Mouse (Mus musculus) forebrain, embryonic 13.5 days (tissue): ENCODE data around the gene Btbd8. TPM values are rescaled to one million over a fixed set of nuclear protein-coding genes. Genes with fewer than 3 reads are reported as not detected.
A peak's percentile ranks its signal among the peaks of the same experiment; 100 is the strongest.

Source experiments
- ATAC-seq: fragments of 200-750 bp; cut with Nextera tagmentation; 2 replicates; pipeline ENCODE4 v1.8.0; 2017
- H3K27ac ChIP-seq: fragments of 300-500 bp; sonication (generic); 2 replicates; pipeline ENCODE4 v1.5.1; 2015; ENCODE audit warnings: inconsistent platforms, mild to moderate bottlenecking, moderate library complexity
- H3K27me3 ChIP-seq: fragments of 300-500 bp; sonication (generic); 2 replicates; pipeline ENCODE4 v1.6.1; 2015; ENCODE audit warnings: mild to moderate bottlenecking, inconsistent platforms
- H3K36me3 ChIP-seq: fragments of 300-500 bp; sonication (generic); 2 replicates; pipeline ENCODE4 v1.6.1; 2015; ENCODE audit warnings: mild to moderate bottlenecking, inconsistent platforms; ENCODE audit not compliant: poor library complexity, severe bottlenecking
- H3K4me1 ChIP-seq: fragments of 300-500 bp; sonication (generic); 2 replicates; pipeline ENCODE4 v1.6.1; 2015; ENCODE audit warnings: inconsistent platforms
- H3K4me2 ChIP-seq: fragments of 300-500 bp; sonication (generic); 2 replicates; pipeline ENCODE4 v1.6.1; 2015; ENCODE audit warnings: inconsistent platforms, mild to moderate bottlenecking, moderate library complexity
- H3K4me3 ChIP-seq: fragments of 300-500 bp; sonication (generic); 2 replicates; pipeline ENCODE4 v1.5.1; 2015; ENCODE audit warnings: mild to moderate bottlenecking, inconsistent platforms
- H3K9ac ChIP-seq: fragments of 300-500 bp; sonication (generic); 2 replicates; pipeline ENCODE4 v1.6.1; 2015; ENCODE audit warnings: mild to moderate bottlenecking, inconsistent platforms
- H3K9me3 ChIP-seq: fragments of 300-500 bp; sonication (generic); replicated peaks from 2 replicates; pipeline ENCODE4 v1.6.1; 2016; ENCODE audit warnings: inconsistent platforms
- WGBS: fragments of 180-500 bp; shearing (Covaris S2); methylation state at CpG from one replicate; pipeline ENCODE4 v1.1.7; 2015; 5-methylcytosine and 5-hydroxymethylcytosine counted together
- polyA plus RNA-seq: library from polyadenylated mRNA; unstranded; fragments of >200 nt; fragmentation: Nextera tagmentation; extraction: Ambion mirVana; gene quantifications from 2 replicates; pipeline ENCODE4 v1.2.1, GENCODE M21; 2015

Btbd8 gene
- polyA plus RNA-seq, 1 experiment from 2014 or later, result 14.5 TPM

- 96% methylated on average over 4 of the region's 4 CpGs for WGBS
These were observed 24.6 kb downstream of the Btbd8 start for GRCm38 (mm10) chr5:107462147-107463076.

GRCm38 (mm10) chr5:107466501-107466900 lies 28.7 kb downstream of the Btbd8 start:
- 27% methylated on average over 5 of the region's 5 CpGs for WGBS
- H3K9me3 ChIP-seq, result no peaks in the 10 kb centered on the region
- no peak overlapping the region for H3K27ac ChIP-seq
- ATAC-seq, result no peak
- no peak overlapping the region for H3K4me3 ChIP-seq
- H3K36me3 ChIP-seq, result peaks cover 8% of the 10 kb centered on the region; the same call in 1 of the 2 replicates
- no peak overlapping the region for H3K4me2 ChIP-seq
- no peak overlapping the region for H3K9ac ChIP-seq
- no peaks in the 10 kb centered on the region for H3K4me1 ChIP-seq
- no peaks in the 10 kb centered on the region for H3K27me3 ChIP-seq

More at GRCm38 (mm10) chr5:107462147-107463076, 24.6 kb downstream of the Btbd8 start:
- no peak overlapping the region for H3K4me3 ChIP-seq
- no peaks in the 10 kb centered on the region for H3K27me3 ChIP-seq
- H3K27ac ChIP-seq, result no peak overlapping the region
- H3K4me2 ChIP-seq, result no peak overlapping the region
- no peaks in the 10 kb centered on the region for H3K36me3 ChIP-seq
- no peaks in the 10 kb centered on the region for H3K4me1 ChIP-seq
- no peaks in the 10 kb centered on the region for H3K9me3 ChIP-seq
- no peak overlapping the region for H3K9ac ChIP-seq
- no peak for ATAC-seq

GRCm38 (mm10) chr5:107467098-107467497 lies 29.3 kb downstream of the Btbd8 start:
- WGBS, result 75% methylated on average over 4 of the region's 4 CpGs
- no peak overlapping the region for H3K4me3 ChIP-seq
- H3K36me3 ChIP-seq, result peaks cover 8% of the 10 kb centered on the region; the same call in 1 of the 2 replicates
- no peaks in the 10 kb centered on the region for H3K4me1 ChIP-seq
- ATAC-seq, result no peak
- no peaks in the 10 kb centered on the region for H3K27me3 ChIP-seq
- H3K4me2 ChIP-seq, result no peak overlapping the region
- no peak overlapping the region for H3K9ac ChIP-seq
- no peaks in the 10 kb centered on the region for H3K9me3 ChIP-seq
- no peak overlapping the region for H3K27ac ChIP-seq

- no peak overlapping the region for H3K4me3 ChIP-seq
- H3K9ac ChIP-seq, result no peak overlapping the region
- peaks cover 16% of the 10 kb centered on the region for H3K36me3 ChIP-seq
- WGBS, result 87% methylated on average over 10 of the region's 10 CpGs
- no peak overlapping the region for H3K27ac ChIP-seq
- H3K27me3 ChIP-seq, result no peaks in the 10 kb centered on the region
- ATAC-seq, result no peak
- H3K9me3 ChIP-seq, result no peaks in the 10 kb centered on the region
- H3K4me2 ChIP-seq, result no peak overlapping the region
- no peaks in the 10 kb centered on the region for H3K4me1 ChIP-seq
These were observed 33.0 kb downstream of the Btbd8 start for GRCm38 (mm10) chr5:107470600-107471329.

- WGBS, result 96% methylated on average over 2 of the region's 2 CpGs
- ATAC-seq, result no peak
- no peaks in the 10 kb centered on the region for H3K9me3 ChIP-seq
- H3K4me1 ChIP-seq, result no peaks in the 10 kb centered on the region
- H3K9ac ChIP-seq, result no peak overlapping the region
- no peaks in the 10 kb centered on the region for H3K27me3 ChIP-seq
- H3K4me2 ChIP-seq, result no peak overlapping the region
- no peak overlapping the region for H3K4me3 ChIP-seq
- H3K36me3 ChIP-seq, result peaks cover 3% of the 10 kb centered on the region
- no peak overlapping the region for H3K27ac ChIP-seq
These were observed 42.4 kb downstream of the Btbd8 start for GRCm38 (mm10) chr5:107480194-107480593.

GRCm38 (mm10) chr5:107488996-107489395 lies 51.2 kb downstream of the Btbd8 start:
- Histone ChIP-seq H3K4me2 (no peak overlapping the region), H3K9ac (no peak overlapping the region), H3K9me3 (no peaks in the 10 kb centered on the region), H3K27ac (no peak overlapping the region), H3K27me3 (no peaks in the 10 kb centered on the region), H3K4me1 (no peaks in the 10 kb centered on the region), H3K36me3 (no peaks in the 10 kb centered on the region), H3K4me3 (no peak overlapping the region)
- 85% methylated on average over 4 of the region's 4 CpGs for WGBS
- ATAC-seq, result no peak

GRCm38 (mm10) chr5:107491036-107491435 lies 53.2 kb downstream of the Btbd8 start:
- no peak for ATAC-seq

GRCm38 (mm10) chr5:107492471-107492870 lies 54.7 kb downstream of the Btbd8 start:
- Histone ChIP-seq H3K4me3 (no peak overlapping the region), H3K36me3 (no peaks in the 10 kb centered on the region), H3K4me2 (no peak overlapping the region), H3K9me3 (no peaks in the 10 kb centered on the region), H3K27me3 (no peaks in the 10 kb centered on the region), H3K4me1 (peaks cover 9% of the 10 kb centered on the region), H3K9ac (no peak overlapping the region), H3K27ac (no peak overlapping the region)
- no peak for ATAC-seq
- 96% methylated on average over 2 of the region's 2 CpGs for WGBS

More at GRCm38 (mm10) chr5:107491036-107491435, 53.2 kb downstream of the Btbd8 start:
- WGBS, result 84% methylated on average over 9 of the region's 9 CpGs
- no peak overlapping the region for H3K4me3 ChIP-seq
- H3K9me3 ChIP-seq, result no peaks in the 10 kb centered on the region
- no peak overlapping the region for H3K9ac ChIP-seq
- H3K4me1 ChIP-seq, result peaks cover 2% of the 10 kb centered on the region
- no peak overlapping the region for H3K4me2 ChIP-seq
- H3K27me3 ChIP-seq, result no peaks in the 10 kb centered on the region
- no peak overlapping the region for H3K27ac ChIP-seq
- no peaks in the 10 kb centered on the region for H3K36me3 ChIP-seq

GRCm38 (mm10) chr5:107494759-107495158 lies 57.0 kb downstream of the Btbd8 start:
- peaks cover 25% of the 10 kb centered on the region for H3K4me1 ChIP-seq
- H3K27ac ChIP-seq, result no peak overlapping the region
- no peaks in the 10 kb centered on the region for H3K36me3 ChIP-seq
- H3K4me2 ChIP-seq, result no peak overlapping the region
- WGBS, result 98% methylated on average over 5 of the region's 5 CpGs
- no peak for ATAC-seq
- H3K27me3 ChIP-seq, result no peaks in the 10 kb centered on the region
- H3K4me3 ChIP-seq, result no peak overlapping the region
- no peak overlapping the region for H3K9ac ChIP-seq
- H3K9me3 ChIP-seq, result no peaks in the 10 kb centered on the region

- no peaks in the 10 kb centered on the region for H3K9me3 ChIP-seq
- peaks cover 36% of the 10 kb centered on the region for H3K4me1 ChIP-seq
- H3K27ac ChIP-seq, result peak overlapping the region; percentile 31; the same call in 1 of the 2 replicates
- no peak overlapping the region for H3K4me2 ChIP-seq
- H3K27me3 ChIP-seq, result no peaks in the 10 kb centered on the region
- WGBS, result 76% methylated on average over 2 of the region's 2 CpGs
- no peak for ATAC-seq
- H3K4me3 ChIP-seq, result no peak overlapping the region
- no peak overlapping the region for H3K9ac ChIP-seq
- 0 out of 2 replicates have a peak, but pooled peaks cover 3% of the 10 kb centered on the region for H3K36me3 ChIP-seq
These were observed 58.2 kb downstream of the Btbd8 start for GRCm38 (mm10) chr5:107496047-107496446.

GRCm38 (mm10) chr5:107497519-107498501 lies 60.0 kb downstream of the Btbd8 start:
- Histone ChIP-seq H3K4me3 (peak overlapping the region; percentile 42), H3K9ac (peak overlapping the region; percentile 64), H3K4me1 (peaks cover 41% of the 10 kb centered on the region), H3K36me3 (peaks cover 9% of the 10 kb centered on the region; the same call in 1 of the 2 replicates), H3K27ac (peak overlapping the region; percentile 86), H3K9me3 (no peaks in the 10 kb centered on the region), H3K4me2 (peak overlapping the region; percentile 66), H3K27me3 (no peaks in the 10 kb centered on the region)
- ATAC-seq, result peak; percentile 98
- 22% methylated on average over 10 of the region's 10 CpGs for WGBS
